Mouse (Mus musculus): Measurements from ENCODE around the gene Emcn.

DNA sequence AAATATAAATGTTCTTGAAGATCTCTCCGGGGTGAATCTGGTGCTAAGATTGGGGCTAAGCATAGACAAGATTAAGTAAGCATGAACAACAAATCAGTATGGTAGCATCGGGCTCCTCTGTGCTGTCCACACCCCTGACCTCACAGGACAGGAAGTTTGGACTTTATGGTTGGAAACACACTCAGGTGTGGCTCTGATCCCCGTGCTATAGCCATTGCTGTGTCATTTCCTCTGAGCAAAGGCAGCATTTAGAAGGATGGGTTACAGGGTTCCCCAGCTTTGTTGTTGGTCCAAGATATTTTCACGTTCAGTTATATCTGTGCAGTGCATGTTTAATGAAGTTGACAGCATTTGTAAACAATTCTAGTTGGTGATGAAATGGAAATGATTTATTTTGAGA is 9.9 kb upstream of the Emcn start:
- TF ChIP-seq POLR2A (IDR thresholded peaks at IDR 0.05; ENCODE audit: borderline replicate concordance, extremely low read depth, low read depth, low read length) (no peak), CTCF (IDR thresholded peaks at IDR 0.05; ENCODE audit: insufficient read depth, low read length) (no peak)

Data from lung, adult 2 months (tissue).